Mouse (Mus musculus) retina, embryonic 14.5 days (tissue): ENCODE results near the gene Dnajc4.
"Not testable (repeated sequence)": the region's sequence is repeated elsewhere in the genome, so short reads cannot be mapped to it uniquely, and the experiment has no call there.

ENCODE experiments used
- DNase-seq: peaks from one replicate; pipeline ENCODE4 v3.0.0-alpha.2; 2015; ENCODE audit warnings: low spot score

Gene Dnajc4

DNA sequence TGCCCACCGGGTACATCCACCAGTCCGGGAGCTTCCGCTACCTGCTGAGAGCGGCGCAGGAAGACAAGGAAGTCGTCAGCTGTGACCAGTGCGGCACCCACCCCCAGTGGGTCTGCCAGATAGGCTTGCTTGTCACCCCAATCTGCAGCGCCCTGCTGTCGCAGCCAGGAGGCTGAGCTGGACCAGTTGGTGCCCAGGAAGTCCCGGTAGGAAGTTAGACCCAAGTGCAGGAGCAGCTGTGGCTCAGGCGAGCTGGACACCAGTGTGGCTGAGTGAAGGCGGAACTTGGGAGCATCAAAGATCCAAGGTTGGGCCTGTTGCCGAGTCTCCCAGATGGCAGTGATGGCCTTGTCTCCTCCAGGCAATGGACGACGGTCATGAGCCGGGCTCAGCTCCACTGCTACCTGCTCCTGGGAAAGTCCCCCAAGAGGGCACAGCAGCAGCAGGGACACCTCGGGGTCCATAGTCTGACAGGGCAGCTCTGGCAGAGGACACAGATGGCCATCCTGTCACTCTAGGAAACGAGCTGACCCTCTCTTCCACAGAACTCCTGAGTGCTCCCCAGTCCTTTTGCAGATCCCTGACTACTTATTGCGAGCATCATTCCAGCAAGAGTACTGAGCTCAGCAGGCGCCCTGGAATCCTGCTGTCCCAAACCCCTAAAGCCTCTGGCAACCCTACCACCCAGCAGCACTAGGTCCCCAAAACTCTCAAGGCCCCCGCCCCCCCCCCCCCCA is 3.1 kb upstream of the Dnajc4 start:
- DNase-seq: no peak

DNA sequence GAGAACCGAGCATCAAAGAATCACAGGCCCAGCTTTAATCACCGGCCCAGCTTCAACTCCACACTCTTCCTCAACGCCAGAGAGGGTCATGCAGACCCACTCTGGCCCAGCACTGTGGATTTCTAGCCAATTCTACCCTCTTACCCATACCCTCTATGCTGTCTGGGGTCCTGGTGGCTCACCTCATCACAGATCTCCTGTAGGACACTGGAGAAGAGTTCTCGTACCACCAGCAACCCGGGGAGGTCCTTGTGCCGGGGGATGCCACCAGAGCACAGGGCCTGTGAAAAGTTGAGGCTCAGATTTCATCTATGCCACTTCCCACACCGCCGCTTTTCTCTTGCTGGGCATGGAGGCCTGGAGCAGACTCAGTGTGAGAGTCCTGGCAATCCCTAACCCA is 2.1 kb upstream of the Dnajc4 start:
- no peak for DNase-seq

DNA sequence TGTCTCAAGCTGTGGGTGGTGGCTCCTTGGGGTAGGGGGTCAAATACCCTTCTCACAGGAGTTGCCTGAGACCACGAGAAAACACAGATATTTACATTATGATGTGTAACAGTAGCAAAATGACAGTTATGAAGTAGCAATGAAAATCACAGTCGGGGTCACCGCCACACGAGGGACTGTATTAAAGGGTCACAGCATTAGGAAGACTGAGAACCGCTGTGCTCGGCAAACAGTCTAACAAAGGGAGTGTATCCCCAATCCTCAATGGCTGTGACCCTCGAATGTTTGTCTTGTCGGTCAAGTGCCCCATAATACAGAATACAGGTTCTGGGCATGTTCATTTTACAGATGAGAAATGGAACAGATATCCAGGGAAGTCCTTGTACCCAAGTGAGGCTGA is 1.6 kb upstream of the Dnajc4 start:
- DNase-seq: no peak

DNA sequence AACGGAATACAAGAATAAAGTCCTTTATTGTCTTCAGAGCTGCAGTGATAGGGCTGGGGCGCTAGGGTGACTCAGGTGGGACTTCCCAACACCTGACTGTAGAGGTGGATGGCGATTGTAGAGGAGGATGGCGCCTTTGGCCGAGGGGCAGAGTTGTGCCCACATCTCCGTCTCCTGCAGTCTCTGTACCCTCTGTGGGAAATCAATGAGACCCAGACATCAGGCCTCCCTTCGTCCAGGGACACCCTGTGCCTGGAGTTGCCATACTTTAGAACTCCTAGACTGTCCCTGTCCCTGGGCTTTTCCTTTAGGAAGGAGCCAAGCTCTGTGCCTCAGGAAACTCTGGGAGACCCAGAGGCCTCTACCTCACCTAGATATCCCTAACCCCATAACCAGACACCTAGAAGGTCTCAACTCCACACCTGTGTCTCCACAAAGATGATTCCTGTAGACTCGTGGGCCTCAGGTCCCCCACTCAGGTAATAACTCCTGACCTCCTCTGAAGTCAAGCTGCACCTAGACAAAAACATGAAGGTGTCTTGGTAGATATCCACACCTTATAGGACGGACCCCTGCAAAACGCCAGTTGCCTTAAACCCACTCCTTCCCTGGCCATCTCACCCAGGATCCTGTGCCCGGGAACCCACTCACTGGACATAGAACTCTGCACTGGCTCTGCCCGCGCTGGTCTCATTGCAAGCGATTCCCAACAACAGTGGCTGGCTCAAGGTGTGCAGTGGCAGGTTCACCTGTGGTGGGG is 819 bp upstream of the Dnajc4 start:
- DNase-seq: no peak

DNA sequence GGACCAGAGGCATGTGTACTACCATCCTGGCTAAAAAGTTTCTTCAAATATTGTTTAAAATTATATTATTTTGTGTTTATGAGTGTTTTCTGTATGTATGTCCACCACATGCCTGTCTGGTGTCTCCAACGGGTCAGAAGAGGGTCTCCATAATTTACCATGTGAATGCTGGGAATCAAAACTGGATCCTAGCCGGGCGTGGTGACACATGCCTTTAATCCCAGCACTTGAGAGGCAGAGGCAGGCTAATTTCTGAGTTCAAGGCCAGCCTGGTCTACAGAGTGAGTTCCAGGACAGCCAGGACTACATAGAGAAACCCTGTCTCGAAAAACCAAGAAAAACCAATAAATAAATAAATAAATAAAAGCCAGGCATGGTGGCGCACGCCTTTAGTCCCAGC is 1.2 kb downstream of the Dnajc4 start:
- DNase-seq: not testable (repeated sequence)

DNA sequence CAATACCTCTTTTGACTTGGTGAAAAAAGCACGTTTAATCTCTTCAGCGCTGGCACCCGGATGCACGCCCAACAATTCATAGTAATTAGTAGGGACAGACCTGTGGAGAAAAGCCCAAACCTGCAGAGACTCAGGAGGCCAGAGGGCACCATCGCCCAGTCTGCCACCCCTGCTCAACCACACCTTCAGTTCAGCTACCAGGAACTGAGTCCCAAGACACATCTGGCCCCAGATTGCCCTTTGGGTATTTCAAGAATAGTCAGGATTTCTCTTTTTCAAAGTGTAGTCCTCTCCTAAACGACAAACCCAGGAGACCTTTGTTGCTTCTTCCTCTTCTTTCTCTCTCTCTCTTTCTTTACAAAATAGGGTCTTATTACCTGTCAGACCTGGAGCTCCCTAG is 1.7 kb downstream of the Dnajc4 start:
- no peak for DNase-seq

DNA sequence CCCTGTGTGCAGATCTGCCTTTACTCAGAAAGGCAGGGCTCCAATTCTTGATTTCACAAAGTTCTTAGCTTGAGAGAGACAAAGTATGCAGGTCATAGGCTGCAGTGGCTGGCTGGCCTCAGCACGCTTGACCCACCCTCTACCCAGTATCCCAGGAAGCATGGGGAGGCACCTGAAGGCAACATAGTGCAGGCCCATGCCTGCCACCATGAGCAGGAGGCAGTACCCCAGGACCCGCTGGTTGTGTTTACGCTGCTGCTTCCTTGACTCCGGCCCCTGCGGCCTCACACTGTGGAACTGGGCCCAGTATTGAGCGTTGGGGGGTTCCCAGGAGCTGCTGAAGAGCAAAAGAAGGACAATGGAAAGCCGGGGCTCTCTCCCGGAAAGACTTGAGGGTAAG is 3.1 kb downstream of the Dnajc4 start:
- DNase-seq: no peak

DNA sequence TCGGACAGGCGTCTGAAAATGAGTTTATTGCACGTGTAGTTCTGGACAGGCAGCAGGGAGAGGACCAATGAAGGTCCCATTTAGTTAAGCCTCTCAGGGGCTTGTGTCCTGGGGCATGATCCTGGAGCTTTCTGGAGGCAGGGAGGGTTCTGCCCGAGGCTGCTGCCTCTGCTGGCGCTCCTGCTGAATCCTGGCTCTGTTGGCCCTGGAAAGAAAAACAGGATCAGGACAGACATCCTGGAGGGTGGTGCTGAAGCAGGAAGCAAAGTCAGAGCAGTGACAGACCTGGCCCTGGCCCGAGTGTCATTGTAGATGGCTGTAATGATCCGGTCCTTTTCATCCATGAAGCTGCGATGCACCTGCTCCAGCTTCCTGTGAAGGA is 4.5 kb downstream of the Dnajc4 start:
- no peak for DNase-seq

DNA sequence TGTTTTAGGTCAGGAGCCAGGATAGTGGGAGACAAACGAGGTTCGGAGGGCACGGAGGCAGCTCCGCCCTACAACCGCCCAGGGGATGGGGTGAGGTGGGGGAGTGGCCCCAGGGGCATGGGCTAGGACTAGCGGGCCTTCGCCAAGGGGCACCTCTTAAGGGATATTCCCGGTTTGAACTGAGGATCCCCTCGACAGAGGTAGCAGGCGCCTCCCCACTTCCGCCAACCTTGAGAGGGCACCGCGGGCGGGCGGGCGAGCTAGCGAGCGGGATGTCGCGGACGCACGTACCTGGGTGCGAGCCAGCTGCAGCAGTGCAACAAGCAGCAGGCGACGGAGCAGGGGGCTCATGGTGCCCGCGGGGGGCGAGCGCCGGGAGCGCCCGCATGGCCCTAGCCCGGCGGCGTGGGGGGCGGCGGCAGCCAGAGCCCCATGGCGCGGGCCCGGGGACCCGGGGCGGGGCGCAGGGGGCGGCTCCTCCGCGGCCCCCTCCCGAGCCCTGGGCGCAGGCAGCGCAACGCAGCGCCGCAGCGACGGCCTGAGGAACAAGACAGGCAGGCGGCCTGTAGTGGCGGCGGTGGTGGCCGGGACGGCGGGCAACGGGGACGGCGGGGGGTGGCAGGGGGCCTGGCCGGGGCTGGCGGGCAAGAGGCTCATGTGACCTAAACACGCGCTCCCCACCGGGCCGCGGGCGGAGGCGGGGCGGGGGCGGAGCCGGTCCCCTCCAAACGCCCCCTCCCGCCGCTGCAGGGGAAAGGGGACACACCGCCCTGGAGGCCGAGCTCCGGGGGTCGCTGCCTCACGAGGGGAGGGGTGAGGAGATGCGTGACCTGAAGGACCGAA is 5.1 kb downstream of the Dnajc4 start, which contains the start of gene Vegfb:
Vegfb (minus strand) TSS at position 591 of the 843 bp plus-strand sequence.
- DNase-seq: peak; percentile 64

DNA sequence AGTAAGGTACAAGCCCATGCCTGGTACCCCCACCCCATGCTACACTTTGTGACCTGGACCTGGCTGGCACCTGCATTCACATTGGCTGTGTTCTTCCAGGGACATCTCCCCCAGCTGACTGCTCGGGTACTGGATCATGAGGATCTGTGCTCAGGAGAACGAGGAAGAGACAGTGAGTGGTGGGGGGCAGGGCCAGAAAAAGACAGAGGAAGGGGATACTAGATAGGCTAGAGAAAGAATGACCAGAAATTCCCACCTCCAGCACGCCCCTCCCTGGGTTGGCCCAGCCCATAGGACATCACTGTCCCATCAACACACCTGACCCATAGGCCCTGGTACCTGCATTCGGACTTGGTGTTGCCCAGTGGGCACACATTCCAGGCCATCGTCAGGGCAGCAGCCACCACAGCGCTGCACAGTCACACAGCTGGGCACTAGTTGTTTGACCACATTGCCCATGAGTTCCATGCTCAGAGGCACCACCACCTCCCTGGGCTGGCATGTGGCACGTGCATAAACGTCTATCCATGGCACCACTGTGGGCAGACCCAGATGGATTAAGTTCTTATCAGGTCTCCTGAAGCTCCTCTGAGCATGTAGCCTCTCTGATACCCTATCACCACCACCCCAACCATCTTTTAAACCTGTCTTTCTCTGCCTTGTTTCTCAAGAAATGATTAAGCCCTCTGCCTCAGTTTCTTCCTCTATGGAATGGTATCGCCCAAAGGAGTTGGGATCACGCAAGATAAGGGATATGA is 6.2 kb downstream of the Dnajc4 start:
- DNase-seq: no peak

DNA sequence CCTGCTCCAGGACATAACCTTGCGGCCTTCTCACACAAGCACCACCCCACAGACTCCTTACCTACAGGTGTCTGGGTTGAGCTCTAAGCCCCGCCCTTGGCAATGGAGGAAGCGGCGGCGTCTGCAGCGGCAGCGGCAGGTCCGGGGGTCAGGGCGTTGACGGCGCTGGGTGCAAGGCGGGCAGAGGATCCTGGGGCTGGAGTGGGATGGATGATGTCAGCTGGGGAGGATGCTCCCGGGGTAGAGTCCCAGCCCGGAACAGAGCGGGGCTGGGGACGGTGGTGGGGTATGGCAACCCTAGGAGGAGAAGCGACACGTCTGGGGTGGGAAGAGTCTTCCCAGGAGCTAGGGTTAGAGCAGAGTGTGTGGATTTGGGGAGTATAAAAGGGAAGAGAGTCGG is 7.1 kb downstream of the Dnajc4 start:
- no peak for DNase-seq

DNA sequence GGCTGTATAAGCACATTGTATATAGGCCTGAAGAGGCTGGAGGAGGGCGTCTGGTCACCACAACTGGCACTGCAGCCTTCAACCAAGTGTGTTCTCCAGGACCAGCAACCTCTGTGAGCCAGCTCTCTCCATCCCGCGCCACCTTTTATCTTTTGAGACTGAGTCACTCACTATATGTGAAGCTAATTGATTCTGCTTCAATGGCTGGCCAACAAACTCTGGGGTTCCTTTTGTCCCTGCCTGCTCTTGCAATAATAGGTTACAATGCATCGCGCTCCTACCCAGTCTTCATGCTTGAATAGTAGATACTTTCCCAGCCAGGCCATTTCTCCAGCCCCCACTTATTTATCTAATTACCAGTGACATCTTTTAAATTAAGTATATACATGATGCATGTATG is 8.8 kb downstream of the Dnajc4 start:
- peak; percentile 63 for DNase-seq

DNA sequence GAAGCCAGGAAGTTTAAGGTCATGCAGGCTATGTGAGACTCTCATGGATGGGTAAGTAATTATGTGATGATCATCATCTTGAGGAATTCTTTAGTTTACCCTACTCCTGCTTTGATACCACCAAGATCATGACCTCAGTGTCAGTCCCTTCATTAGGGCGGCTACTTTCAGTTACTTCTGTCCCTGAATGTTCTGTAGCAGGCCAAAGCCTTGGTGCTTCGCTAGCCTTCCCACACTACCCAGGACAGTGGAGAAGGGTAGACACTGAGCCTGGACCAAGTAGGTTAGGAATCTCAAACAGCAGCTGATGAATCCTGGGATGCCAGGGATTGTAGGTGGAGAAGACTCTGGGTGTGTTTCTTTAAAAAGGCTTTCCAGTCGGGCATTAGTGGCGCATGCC is 10.9 kb downstream of the Dnajc4 start:
- no peak for DNase-seq

DNA sequence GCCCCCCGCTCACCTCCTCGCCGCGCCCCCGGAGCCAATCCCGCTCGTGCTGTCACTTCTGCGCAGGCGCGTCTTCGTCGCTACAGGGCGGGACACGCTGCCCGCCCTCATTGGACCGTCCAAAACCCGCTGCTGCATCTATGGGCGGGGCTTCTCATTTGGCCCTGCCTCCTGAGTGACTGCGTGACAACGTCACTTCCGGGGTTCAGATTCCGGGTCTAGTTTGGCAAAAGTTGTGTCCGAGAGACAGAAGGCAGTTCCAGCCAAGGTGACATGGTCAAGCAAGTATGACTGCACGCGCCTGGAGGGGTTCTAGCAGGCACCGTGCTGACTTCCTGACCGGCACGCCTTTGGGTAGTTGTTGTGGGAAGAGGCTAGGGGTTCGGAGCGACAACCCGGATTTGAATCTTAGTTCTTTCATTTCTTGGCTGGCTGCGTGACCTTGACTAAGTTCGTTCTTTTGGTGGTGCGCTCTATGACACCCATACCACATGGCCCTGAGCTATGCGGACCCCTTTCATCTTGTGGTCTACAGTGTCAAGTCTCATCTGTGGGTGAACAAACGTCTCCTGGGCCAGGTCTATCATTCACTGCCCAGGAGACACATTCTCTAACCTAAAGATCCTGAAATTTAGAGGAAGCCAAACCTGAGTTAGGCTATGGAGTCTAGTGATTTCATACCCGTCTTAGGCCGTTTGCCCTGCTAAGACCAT is 11.8 kb downstream of the Dnajc4 start, which contains the start of gene Fkbp2:
Fkbp2 (minus strand) TSS at position 121 of the 713 bp plus-strand sequence.
- DNase-seq: peak; percentile 99

DNA sequence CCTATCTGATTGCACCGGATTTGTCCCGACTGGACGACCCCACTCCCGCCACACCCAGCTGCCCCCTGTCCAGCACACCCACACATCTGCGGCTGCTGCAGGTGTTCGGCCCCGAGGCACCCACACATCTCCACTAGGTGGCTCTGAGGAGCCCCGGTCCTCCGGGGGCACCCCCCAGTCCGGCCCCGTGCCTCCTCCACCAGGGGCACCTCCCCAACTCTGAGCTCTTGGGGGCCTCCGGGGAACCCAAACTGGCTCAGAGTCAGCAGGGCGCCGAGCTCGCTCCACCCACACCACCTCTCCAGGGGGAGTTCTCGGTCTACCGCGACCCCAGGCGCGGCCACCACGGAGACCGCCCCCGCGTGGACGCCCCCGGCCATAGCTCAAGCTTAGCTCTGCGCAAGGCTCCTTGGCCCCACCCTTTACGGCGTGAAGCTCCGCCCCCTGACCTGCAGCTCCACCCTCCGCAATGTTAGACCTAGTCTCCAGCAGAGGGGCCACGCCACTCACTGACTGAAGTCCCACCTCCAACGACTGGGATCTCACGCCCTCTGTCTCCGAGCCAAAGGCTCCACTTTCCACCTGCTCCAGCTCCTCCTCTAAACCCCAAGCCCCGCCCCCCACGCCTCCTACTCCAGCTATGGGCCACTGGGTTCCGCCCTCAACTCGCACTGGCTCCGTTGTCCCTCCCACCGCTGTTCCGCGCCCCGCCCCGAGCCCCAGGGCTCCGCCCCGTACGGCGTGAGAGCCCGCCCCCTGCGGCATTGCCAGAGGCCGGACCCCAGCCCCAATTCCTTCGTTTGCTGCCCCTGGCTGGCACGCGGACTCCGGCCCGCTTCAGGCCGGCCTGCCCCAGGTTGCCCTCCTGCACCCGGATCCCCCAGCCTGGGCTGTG is 12.6 kb downstream of the Dnajc4 start:
- peak; percentile 99 for DNase-seq

DNA sequence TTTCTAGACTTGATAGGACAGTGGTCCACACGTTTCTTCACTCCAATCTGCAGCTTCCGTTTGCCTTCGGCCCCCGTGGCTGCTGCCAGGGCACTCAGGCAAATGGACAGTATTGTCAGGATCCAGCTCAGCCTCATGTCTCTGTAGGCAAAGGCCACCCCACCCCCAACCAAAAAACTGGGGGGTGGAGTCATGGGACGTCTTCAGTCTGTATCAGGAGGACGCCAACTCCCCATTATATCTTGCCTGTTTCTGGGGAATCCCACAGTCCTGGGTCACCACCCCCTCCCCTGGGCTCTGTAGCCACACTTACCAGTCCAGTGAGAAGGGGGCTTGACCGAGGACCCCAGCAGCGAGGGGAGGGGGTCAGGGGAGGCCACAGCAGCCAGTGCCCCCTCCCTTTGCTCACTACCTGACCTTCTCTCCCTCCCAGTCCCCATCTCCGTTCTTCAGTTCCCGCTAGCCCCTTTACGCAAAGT is 13.3 kb downstream of the Dnajc4 start:
- no peak for DNase-seq

DNA sequence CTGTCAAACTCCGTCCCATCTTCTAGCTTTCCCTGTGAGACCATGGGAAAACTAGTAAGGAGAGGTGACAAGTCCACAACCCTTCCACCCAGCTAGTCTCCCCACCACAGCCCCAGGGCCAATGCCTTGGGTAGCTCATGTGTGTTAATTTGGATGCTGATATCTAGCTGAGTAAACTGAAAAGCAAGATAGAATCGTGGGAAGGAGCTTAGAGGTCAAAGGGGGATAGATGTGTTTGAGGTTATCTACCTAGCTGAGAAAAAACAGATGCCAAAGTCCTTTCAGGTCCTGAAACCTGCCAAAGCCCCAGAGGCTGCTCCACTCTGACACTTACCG is 13.8 kb downstream of the Dnajc4 start:
- no peak for DNase-seq

DNA sequence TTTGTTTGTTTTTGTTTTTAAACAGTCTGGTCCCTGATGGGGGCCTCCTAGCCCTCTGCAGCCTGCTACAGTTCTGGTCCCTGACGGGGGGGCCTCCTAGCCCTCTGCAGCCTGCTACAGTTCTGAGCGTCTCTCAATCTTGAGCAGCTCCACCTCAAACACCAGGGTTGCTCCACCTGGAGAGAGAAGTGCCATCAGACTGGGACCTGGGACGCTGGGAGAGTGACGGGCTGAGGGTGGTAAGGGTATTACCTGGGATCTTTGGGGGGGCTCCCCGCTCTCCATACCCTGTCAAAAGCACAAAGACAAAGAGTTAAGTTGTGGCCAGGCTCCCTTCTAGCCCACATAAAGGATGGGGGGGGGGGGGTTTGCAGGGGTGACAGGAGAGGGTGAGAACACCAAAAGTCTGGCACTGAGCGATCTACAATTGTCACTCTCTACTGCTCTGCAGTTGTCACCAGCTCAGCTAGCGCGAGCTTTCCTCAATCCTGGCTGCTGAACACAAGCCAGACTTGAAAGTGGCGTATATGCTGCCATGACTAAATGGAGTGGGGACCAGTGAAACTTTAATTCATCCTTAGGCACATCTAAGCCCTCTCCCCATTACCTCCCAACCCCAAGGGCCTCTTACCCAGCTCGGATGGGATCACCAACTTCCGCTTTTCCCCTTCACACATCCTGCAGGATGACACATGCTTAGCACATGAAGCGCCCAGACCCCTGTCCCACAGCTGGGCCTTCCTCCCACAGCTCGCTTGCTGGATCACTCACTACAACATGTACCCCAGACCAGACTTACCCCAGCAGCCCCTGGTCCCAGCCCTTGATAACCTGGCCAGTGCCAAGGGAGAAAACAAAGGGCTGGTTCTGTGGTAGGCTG is 14.4 kb downstream of the Dnajc4 start:
- DNase-seq: no peak
